Mouse (Mus musculus): Measurements from ENCODE around the gene Rgs12. TPM values are rescaled to one million over a fixed set of nuclear protein-coding genes. Genes with fewer than 3 reads are reported as not detected.

Gene Rgs12
- polyA plus RNA-seq, 1 experiment from 2014 or later, result 34.4 TPM

Small RNA genes within 50 kb of the gene (microRNA-seq; reads per million reads assigned to microRNA genes)
- 3.5 reads per million, percentile 19 among the genes with 10 or more reads in this experiment for gene Mir3097

Other genes starting within 250 kb of the Rgs12 start
- 11.0 and 12.1 TPM in 2 replicates for gene Htt, start 187.7 kb upstream of the Rgs12 start, polyA plus RNA-seq (2015; fragmentation: Nextera tagmentation; extraction: Ambion mirVana)
- gene Msantd1, start 41.4 kb upstream of the Rgs12 start, polyA plus RNA-seq (2015; fragmentation: Nextera tagmentation; extraction: Ambion mirVana), result 0.59 and 0.65 TPM in 2 replicates
- gene Hgfac, start 92.1 kb downstream of the Rgs12 start, polyA plus RNA-seq (2015; fragmentation: Nextera tagmentation; extraction: Ambion mirVana), result 7.7 and 8.2 TPM in 2 replicates
- gene Dok7, start 107.3 kb downstream of the Rgs12 start, polyA plus RNA-seq (2015; fragmentation: Nextera tagmentation; extraction: Ambion mirVana), result 1.9 and 2.0 TPM in 2 replicates
- gene Lrpap1, start 156.3 kb downstream of the Rgs12 start, polyA plus RNA-seq (2015; fragmentation: Nextera tagmentation; extraction: Ambion mirVana), result 156 and 192 TPM in 2 replicates